ENCODE assay signal across 7 mouse cellular contexts in the genomic region with DNA sequence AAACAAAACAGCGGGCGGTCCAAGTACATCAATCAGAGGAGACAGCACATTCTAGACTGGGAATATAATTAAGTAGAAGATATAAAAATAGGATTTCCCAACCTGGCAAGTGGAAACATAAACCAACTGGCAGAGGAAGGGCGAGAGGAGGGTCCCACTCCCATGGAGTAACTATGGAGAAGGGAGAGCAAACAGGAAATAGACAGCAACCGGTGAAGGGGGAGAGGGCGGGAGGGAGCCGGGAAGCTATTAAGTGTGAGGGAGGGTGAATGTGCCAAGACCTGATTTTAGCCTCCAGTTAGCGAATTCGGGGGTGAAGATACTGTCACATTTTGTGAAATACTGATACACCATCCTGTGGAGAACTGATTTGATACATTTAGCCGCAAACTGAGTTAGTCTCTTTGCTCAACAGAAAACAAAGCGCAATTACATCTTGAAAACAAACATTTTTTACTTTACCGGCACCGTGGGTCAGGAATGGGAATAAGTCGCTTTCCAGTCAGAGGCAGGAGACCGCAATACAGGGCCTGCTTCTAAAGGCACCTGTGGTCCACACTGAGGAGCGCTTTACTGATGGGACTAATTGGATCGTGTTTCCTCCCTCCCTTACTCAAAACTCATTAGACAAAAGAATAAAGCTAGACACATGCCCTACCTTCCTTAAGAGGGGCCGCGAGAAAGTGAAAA.
DNase-seq lines count a peak whose midpoint lies in the region; ATAC-seq and TF ChIP-seq lines count a peak whose summit lies in the region.

No protein-coding gene starts in this region.

- peak overlapping the region; percentile 44 for H3K4me2 ChIP-seq in forebrain, embryonic 15.5 days (replicated peaks)
- H3K4me2 ChIP-seq in lung, embryonic 15.5 days = peak overlapping the region; percentile 33
- H3K4me2 ChIP-seq in stomach, postnatal 0 days (replicated peaks; ENCODE audit: low read depth) = peak overlapping the region; percentile 8; the same call in 1 of the 2 replicates

- H3K36me3 ChIP-seq in forebrain, embryonic 15.5 days = no peaks in the 10 kb centered on the region
- H3K36me3 ChIP-seq in lung, embryonic 15.5 days = no peaks in the 10 kb centered on the region
- no peaks in the 10 kb centered on the region for H3K36me3 ChIP-seq in stomach, postnatal 0 days (ENCODE audit: control insufficient read depth, insufficient read depth, low read length)

- TF ChIP-seq CTCF in stomach, postnatal 0 days (IDR thresholded peaks at IDR 0.05; ENCODE audit: low read depth) = no peak

- H3K9ac ChIP-seq in forebrain, embryonic 15.5 days (replicated peaks) = no peak overlapping the region
- H3K9ac ChIP-seq in lung, embryonic 15.5 days = no peak overlapping the region
- no peak overlapping the region for H3K9ac ChIP-seq in stomach, postnatal 0 days (ENCODE audit: low read length)

- peak; percentile 56 for ATAC-seq in forebrain, embryonic 15.5 days (replicated peaks)
- ATAC-seq in lung, embryonic 15.5 days (ENCODE audit: borderline replicate concordance, extremely low read depth, low FRiP score, low TSS enrichment) = peak; percentile 39; the same call in 1 of the 2 replicates
- no peak for ATAC-seq in stomach, postnatal 0 days (ENCODE audit: low FRiP score, low TSS enrichment)

- 16% methylated on average over 18 of the region's 18 CpGs for WGBS in forebrain, embryonic 15.5 days
- WGBS in lung, embryonic 15.5 days = 51% methylated on average over 18 of the region's 18 CpGs
- WGBS in stomach, postnatal 0 days = 62% methylated on average over 18 of the region's 18 CpGs

- peak; percentile 45 for DNase-seq in left cerebral cortex, postnatal 4 days
- DNase-seq in left cerebral cortex, adult 18-20 months (ENCODE audit: low spot score in 2 of 2) = no peak
- DNase-seq in stomach, postnatal 0 days (ENCODE audit: low spot score) = no peak
- DNase-seq in ovary, postnatal 14 days (ENCODE audit: low spot score) = no peak
- no peak for DNase-seq in urinary bladder, postnatal 36 days (ENCODE audit: low spot score in 2 of 2)

- intact Hi-C loops in left cerebral cortex, postnatal 4 days (cut with DNase I) = no loop called here

- no peak for TF ChIP-seq EP300 in stomach, postnatal 0 days (optimal IDR thresholded peaks at IDR 0.05)

- H3K27me3 ChIP-seq in forebrain, embryonic 15.5 days = no peaks in the 10 kb centered on the region
- no peaks in the 10 kb centered on the region for H3K27me3 ChIP-seq in lung, embryonic 15.5 days
- H3K27me3 ChIP-seq in stomach, postnatal 0 days (ENCODE audit: control insufficient read depth, insufficient read depth, low read length) = no peaks in the 10 kb centered on the region

- H3K27ac ChIP-seq in forebrain, embryonic 15.5 days (replicated peaks) = peak overlapping the region; percentile 53
- H3K27ac ChIP-seq in lung, embryonic 15.5 days = no peak overlapping the region
- no peak overlapping the region for H3K27ac ChIP-seq in stomach, postnatal 0 days (replicated peaks)

- peak overlapping the region; percentile 28 for H3K4me3 ChIP-seq in forebrain, embryonic 15.5 days
- H3K4me3 ChIP-seq in lung, embryonic 15.5 days = no peak overlapping the region
- no peak overlapping the region for H3K4me3 ChIP-seq in stomach, postnatal 0 days (ENCODE audit: low read depth, low read length)

- no peaks in the 10 kb centered on the region for H3K9me3 ChIP-seq in forebrain, embryonic 15.5 days
- no peaks in the 10 kb centered on the region for H3K9me3 ChIP-seq in lung, embryonic 15.5 days
- no peaks in the 10 kb centered on the region for H3K9me3 ChIP-seq in stomach, postnatal 0 days (ENCODE audit: control insufficient read depth, low read length)

- H3K4me1 ChIP-seq in forebrain, embryonic 15.5 days = peaks cover 31% of the 10 kb centered on the region
- H3K4me1 ChIP-seq in lung, embryonic 15.5 days = peaks cover 11% of the 10 kb centered on the region
- H3K4me1 ChIP-seq in stomach, postnatal 0 days (replicated peaks; ENCODE audit: control insufficient read depth, insufficient read depth) = no peaks in the 10 kb centered on the region
